Mouse (Mus musculus) monocyte, adult 2 months (primary cell): ENCODE results near the gene Mup5.
"Not testable (repeated sequence)": the region's sequence is repeated elsewhere in the genome, so short reads cannot be mapped to it uniquely, and the experiment has no call there.

Experiments used
- DNase-seq, 2 experiments: peaks; one replicate each; pipeline ENCODE4 v3.0.0; 2022; ENCODE audit warnings: low spot score in 2 of 2, low read depth in 1 of 2

The Mup5 gene

DNA sequence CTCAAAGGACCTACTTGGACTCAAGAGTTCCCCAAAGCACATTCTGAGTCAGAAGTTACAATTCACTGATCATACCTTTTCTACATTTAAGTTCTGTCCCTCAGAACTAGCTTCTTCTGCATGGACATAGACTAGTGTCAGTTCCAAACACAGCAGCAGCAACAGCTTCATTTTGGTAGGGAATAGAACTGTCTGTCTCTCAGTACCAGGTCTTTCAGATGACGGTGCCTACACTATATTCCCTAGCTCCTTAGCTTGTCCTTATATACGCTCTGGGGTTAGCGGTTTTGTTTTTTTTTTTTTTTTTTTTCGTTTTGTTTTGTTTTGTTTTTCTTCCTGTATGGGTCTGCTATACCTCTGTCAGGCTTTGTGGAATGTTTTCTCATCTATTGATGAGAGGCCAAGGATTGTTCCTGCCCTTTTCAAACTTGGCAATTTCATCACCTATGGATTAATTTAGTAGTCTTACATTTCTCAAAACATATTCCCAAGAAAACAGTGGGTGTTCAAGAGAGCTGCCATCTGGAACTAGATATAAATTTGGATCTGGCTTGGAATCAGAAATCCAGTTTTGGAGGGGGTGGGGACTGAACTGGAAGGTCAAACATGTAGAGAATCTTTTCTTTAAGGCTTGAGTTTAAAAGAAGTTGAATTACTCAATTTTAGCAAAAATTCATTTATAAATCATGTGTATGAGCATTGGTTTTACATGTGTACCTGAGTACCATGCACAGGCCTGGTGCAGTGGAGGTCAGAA lies at the start of gene Mup5:
Mup5 (minus strand) TSS at position 282 of the 757 bp plus-strand sequence.
- no peak for DNase-seq

DNA sequence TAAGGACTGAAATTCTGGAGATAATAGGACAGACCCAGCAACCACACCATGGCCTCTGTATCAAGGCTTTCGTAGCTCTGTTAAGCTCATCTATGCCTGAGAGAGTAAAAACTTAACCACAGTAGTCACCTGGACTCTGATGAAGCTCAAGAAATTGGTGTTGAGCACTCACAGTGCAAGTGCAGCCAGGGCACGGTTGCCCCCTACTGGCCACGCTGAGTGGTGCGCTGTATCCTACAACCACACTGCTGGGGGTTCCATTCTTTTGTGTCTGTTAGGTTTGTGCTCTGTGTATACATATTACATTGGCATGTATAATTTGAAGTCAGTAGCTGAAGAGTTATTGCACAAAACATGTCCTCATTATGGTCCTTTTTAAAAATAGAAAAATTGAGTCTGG lies 23.1 kb upstream of the Mup5 start:
- DNase-seq, result no peak

DNA sequence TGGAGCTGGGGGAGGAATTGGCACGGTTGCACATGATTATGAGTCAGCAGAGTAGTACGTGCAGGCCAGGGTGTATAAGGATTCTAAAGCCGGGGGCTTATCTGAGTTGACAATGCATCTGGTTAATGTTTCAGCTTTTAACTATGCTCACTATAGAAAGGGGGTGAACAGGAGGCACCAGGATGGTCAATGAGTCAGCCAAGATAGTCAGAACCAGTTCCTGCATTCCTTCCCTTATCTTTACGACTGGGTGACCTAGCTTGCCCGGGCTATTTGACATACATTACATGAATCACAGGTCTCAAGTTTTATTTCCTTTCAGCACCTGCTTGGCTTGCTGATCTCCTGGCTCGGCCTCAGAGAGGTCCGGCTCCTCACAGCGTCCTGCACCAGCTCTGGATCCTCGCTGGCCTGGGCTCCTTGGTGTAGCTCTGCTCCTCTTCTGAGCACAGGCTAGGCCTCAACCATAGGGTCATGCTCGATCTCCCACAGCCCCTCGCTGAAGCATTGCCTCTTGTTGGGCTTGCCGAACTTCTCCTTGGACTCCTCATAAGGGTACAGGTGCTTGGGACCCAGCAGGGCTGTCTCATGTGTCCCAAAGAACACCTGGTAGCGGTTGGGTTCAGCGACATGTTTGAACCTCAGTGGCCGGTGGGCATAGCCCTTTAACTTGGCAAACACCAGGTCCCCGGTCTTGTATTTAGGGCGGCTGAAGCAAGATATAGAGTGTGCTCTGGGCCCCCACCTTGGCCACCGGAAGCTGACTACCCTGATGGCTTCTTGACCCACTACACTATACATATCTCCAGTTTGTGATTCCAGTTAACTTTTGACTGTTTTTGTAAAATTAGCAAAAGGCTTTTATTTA lies 21.0 kb upstream of the Mup5 start:
- no peak for DNase-seq

DNA sequence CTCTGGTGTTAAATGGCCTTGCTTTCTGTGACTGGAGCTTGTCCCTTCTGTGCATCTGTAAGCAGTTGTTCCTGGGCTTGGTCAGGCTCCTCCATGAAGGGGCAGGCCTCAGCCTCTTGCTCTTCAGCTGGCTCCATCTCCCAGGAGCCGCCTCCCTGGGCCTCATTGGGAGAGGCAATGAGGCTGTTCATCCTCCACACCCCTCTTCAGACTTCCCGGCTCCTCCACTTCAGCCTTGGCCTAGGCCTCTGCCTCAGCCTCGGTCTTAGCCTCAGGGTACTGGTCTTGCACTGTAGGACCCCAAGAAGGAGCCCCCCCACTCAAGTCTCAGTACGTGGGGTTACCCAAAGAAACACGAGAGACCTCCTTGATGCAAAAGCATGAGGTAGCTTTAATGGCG lies 20.3 kb upstream of the Mup5 start:
- DNase-seq, result no peak

DNA sequence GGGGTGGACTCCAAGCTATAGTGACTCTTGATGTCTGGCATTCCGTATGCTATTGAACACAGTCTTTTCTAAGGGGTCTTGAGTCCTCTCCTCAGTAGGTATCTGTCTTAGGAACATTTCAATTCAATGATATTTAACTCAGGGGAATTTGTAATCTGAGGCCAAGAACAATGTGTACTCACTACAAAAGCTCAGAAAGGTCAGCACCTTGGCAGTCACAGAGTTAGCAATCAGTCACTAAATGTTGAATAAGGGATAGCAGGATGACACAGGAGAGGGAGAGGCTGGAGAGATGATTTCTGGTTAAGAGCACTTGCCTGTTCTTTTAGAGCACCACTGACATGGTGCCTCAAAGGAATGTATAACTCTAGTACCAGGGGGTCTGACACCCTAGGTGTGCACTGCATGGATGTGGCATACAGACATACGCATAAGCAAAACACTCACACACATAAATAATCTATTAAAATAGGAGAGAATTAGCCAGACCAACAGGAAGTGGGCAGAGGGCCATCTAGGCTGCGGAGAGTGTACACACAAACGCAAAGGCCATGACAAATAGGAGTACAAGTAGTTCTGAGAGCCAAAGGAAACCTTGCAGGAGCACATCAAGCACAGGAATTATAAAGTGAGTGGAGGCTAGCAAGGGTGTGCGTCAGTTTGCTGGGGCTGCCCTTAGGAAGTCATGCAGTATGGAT lies 9.9 kb upstream of the Mup5 start:
- DNase-seq, result no peak

DNA sequence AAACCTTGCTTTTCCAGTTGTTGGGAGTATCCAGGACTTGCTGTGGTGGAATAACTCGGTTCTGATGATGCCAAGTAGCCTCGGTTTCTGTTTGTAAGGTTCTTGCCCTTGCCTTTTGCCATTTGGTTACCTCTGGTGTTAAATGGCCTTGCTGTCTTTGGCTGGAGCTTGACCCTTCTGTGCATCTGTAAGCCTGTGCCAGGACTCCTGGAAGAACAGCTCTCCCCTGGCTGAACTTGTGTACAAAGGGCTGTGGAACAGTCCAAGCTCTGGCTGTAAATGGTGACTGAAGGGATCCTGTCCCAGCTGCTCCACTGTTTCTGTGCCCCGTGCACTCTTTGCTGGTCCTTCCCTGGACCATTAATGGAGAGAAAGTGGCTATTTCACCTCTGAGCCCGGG lies 5.8 kb downstream of the Mup5 start:
- DNase-seq, result no peak

DNA sequence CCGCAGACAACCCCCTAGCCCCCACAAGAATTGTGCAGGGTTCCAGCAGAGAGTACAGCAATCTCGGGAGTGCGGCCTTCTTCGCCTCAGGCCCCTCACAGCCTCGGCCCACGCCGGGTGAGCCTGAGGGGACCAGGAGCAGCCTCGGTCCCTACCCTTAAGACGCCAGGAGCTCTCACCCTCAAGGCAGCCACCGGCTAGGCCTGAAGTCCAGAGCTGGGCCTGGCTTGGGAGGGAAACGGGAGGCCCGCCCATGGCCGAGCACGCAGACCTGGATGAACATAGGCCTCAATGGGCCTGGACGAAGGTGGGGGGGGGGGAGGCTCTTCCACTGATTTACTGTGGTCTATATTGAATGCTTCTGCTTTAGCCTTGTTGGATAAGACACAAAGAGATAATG lies 11.8 kb downstream of the Mup5 start:
- no peak for DNase-seq

DNA sequence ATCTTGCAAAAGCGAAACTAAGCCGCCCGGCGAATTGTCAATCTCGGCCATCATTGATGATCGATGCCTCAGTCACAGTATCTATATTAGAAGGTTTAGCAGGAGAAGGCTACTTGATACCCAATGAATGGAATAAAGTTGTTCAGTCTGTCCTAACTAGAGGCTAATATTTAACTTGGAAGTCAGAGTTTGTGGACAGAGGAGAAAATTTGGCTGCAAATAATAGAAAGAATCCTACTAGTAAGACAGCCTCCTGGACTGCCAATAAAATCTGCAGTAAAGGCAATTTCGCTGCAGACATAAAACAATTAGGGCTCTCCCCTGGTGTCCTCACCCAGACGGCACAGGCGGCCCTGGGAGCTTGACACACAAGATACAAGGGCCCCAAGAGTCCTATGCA lies 12.5 kb downstream of the Mup5 start:
- DNase-seq, result not testable (repeated sequence)

DNA sequence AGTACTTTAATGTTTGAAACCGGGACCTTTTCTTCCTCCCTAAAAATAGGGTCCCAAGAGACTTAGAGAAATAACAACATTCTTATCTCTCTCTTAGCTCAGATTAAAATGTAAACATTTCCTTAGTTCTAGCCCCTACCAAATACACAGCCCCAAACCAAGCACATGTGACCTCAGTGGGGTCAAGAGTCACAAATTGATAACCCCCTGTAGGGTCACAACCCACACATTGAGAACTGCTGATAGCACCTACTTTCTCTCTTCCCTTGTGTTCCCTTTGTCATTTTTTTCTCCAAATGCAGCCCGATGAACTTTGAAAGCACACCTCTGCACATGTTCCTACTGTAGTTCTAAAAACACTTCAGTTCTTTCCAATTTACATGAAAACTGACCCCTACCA lies 19.4 kb downstream of the Mup5 start:
- DNase-seq, result no peak

DNA sequence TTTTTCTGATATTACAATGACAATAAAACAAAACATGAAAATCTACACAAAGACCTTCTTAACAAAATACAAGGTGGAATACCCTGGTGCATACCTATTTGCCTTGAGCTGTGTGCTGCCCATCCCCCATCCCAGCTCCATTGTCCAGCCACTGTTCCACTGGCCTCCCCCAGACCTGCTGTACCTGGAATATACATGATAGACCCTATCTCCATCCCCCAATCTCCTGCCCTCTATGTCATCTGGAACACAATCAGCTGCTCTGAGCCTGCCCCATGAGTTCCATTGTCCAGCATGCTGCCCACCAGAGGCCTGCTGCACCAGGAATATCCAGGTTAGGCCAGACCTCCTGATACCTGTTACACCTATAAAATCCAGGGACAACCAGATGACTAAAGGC lies 21.6 kb downstream of the Mup5 start:
- DNase-seq, result no peak

DNA sequence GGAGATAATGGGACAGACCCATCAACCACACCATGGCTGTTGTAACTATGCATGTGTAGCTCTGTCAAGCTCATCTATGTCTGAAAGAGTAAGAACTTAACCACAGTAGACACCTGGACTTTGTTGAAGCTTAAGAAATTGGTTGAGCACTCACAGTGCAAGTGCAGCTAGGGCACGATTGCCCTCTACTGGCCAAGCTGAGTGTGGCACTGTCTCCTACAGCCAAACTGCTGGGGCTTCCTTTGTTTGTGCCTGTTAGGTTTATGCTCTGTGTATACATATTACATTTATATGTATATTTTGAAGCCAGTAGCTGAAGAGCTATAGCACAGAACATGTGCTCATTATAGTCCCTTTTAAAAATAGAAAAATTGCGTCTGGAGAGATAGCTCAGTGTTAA lies 23.8 kb downstream of the Mup5 start:
- not testable (repeated sequence) for DNase-seq

DNA sequence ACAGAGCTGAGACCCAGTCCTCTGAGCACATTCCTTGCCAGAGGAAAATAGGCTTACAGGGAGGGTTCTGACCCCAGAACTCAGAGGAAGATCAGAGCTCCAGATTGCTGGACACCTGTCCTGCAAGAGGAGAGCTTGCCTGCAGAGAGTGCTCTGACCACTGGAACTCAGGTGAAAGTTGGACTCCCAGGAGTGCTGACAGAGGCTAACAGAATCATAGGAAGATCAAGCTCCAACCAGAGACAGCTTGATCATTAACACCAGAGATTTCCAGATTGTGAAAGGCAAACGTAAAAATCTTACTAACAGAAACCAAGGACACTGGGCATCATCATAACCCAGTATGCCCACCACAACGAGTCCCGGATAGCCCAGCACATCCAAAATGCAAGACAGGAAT lies 26.1 kb downstream of the Mup5 start:
- not testable (repeated sequence) for DNase-seq

DNA sequence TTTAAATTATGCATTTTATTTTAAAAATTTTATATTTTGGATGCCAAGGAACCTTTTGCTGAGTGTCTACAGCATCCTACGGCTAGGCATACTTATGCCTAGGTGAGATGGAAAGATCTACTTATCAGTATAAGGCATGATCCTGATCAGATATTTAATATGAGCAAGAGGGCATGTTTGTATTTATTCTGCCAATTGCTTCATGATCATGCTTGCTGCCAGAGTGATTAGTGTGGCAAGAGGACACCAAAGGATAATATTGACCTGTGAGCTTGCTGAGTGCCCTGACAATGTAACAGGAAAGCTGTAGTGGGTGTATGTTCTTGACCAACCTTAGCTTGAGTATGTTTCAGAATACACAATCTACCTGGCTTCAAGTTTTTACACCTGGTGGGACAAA lies 45.3 kb downstream of the Mup5 start:
- not testable (repeated sequence) for DNase-seq

DNA sequence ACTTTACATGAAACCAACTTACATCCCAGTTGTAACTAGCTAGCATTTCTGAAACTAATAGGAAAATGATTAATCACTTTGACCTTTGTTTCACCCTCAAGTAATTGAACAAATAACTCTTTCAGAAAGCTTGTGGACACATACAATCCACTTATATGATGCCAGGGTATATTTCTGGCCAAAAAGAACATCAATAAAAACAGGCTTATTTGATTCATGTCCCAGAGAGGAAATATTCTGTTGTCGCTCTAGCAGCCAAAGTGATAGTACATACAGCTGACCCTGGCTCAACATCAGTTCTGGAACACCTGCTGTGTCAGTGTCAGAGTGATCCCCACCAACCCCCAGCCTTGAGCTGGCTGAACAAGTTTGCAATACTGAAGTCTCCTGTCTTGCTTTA lies 50.8 kb downstream of the Mup5 start:
- not testable (repeated sequence) for DNase-seq

DNA sequence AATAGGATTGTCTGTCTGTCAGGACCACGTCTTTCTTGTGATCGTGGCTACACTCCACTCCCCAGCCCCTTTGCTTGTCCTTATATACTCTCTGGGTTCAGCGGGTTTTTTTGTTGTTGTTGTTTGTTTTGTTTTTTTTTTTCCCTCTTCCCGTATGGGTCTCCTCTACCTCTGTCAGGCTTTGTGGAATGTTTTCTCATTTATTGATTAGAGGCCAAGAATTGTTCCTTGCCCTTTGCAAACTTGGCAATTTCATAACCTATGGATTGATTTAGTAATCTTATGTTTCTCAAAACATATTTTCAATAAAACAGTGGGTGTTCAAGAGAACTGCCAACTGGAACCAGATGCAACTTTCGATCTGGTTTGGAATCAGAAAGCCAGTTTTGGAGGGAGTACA lies 52.9 kb downstream of the Mup5 start, which contains the start of gene Mup19:
Mup19 (minus strand) TSS at position 101 of the 400 bp plus-strand sequence.
- DNase-seq, result not testable (repeated sequence)
